Mouse (Mus musculus): ENCODE measurements around the gene Kcna4.

- TF ChIP-seq CTCF (IDR thresholded peaks at IDR 0.05; ENCODE audit: borderline replicate concordance, insufficient read depth, low read depth, low read length) (no peak), POLR2A (IDR thresholded peaks at IDR 0.05; ENCODE audit: borderline replicate concordance, insufficient read depth, low read length) (no peak)
Observed at GRCm38 (mm10) chr2:107258091-107258490, 32.3 kb upstream of the Kcna4 start.

Data from cerebellum, adult 2 months (tissue).